Mouse (Mus musculus): ENCODE measurements around the gene Usp6nl.
A peak's percentile ranks its signal among the peaks of the same experiment; 100 is the strongest.

The Usp6nl gene

DNA sequence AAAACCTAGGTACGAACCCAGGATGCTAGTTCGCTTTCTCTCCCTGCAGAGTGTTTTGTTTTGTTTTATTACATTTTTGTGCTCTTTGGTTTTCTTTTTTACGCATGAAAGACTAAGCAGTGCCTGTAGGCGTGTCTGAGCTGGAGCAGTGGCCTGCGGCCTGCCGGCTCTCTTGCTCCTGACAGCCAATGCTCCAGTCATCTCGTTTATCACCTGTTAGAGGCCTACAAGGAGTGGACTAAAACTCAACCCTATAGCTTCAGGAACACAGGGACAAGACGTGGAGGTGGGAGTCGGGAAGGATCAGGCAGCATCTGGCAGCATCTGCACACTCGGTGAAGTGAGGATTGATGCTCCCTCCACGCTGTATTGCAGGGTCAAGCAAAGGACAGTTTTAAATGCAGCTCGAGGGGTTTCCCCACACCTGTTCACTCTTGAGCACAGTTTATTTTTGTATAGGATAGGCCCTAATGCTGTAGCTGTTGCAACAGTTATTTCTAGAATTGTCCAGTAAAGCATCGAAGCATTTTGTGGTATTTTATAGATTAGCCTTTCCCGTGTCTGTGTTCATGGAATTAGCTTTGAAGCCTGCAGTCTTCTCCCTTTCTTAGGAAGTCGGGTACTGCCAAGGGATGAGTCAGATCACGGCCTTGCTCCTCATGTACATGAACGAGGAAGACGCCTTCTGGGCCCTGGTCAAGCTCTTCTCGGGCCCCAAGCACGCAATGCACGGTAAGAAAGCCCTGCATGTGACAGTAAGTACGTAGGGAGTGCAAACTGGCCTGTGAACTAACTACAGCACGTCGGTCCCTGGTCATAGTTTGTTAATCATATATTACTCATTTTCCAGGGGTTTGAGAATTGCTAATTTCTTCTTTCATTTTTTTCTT is 101.4 kb downstream of the Usp6nl start:
- no peak for DNase-seq

DNA sequence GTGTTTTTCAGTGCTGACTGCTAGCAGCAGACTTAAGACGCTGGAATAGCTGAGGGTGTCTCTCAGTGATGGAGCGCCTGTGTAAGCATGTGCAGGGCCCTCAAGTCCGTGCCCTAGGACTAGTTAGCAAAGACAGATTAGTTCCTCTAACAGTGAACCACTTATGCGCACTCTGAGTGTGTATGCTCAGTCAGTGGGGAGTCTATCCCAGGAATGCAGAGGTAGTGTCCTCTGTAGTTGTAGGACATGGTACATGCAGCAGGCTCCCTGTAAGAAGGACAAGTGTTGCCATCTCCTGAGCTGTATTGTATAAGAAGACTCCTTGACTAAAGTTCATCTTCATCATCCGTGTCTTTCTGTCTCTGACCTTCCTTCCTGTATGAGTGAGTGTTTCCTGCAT is 102.4 kb downstream of the Usp6nl start:
- DNase-seq = no peak

DNA sequence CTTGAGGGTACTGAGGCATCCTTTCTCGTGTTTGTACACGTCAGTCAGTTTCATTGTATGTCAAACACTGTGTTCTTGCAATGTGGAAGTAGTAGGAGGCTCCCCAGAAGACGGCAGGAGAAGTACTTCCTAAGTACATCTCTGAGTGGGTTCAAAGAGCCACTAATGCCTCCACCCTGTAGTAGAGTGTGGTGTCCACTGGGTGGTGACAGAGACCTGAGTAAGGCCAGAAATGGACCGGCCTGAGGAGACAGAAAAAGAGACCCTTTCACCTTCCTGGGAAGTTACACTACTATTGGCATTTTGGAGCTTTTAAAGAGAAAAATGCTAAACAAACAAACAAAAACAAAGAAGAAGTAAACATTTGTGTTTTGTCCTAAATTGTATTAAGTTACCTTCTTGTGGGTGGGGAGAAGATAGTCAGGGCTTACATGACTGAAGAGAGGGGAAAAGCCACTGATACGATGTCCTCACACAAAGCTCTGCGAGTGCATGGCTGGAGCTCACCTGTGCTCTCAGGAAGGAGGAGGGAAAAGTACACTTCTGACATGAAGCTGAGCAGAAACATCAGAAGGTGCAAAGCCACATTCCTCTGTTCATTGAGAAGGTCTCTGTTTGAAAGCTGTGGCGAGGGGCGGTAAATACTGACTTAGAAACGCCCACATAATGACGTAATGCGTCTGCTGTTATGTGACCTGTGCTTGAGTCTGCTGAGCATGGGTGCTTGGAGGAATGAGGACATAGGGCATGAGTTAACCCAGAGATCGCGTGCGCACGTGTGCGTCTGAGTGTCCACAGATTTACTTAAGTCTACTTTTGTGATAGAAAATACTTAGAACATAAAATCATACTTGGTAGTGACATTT is 113.9 kb downstream of the Usp6nl start:
- DNase-seq = peak; percentile 19 to 27

DNA sequence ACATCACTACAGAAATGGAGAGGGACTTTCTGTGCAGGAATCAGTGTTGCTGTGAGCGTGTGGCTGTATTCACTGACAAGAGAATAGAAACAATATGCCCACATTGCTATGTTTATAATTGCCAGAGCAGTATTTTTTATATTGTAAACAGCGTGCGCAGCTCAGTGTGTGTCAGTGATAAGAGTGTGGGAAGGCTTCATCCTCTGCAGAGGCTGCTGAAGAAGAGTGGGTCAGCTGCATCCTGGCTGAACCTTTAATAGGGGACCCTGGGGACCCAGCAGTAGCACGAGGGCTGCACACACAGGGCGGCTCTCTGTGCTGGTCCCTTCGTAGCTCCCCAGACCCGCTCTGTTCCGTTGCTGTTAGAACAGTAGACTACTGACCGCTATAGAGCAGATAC is 119.2 kb downstream of the Usp6nl start:
- no peak for DNase-seq

DNA sequence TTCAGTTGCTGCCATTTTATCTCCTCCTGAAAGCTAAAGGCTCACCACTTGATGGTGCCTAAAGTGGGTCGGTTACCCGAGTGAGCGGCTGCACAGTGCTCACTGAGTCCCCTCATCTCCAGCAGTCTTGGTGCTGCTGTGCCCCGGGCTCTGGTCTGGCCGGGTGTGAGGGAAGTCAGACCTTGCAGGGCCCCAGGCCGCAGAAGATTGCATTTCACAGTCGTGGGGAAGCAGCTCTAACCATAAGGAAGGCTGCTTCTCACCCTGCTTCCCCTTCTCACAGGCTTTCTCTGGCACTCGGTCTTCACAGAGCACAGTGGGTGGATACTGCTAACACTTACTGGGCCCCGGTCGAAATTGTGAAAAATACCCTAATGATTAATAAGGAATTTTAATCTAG is 119.8 kb downstream of the Usp6nl start:
- no peak for DNase-seq

DNA sequence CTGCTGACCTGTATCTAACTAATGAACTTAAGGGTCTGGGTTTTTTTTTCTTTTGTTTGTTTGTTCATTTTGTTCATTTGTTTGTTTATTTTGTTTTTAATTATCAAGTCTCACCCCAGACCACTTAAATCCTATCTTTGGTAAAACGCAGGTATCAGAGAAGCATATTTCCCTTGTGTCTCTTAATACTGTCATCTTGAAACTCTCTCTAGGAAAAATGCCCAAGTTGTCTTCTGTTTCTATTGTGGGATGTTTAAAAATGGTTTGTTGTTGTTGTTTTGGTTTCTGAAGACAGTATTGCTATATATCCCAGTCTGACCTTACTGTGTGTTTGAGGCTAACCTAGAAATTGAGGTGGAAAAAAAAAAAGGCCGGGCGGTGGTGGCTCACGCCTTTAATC is 121.5 kb downstream of the Usp6nl start:
- no peak for DNase-seq

DNA sequence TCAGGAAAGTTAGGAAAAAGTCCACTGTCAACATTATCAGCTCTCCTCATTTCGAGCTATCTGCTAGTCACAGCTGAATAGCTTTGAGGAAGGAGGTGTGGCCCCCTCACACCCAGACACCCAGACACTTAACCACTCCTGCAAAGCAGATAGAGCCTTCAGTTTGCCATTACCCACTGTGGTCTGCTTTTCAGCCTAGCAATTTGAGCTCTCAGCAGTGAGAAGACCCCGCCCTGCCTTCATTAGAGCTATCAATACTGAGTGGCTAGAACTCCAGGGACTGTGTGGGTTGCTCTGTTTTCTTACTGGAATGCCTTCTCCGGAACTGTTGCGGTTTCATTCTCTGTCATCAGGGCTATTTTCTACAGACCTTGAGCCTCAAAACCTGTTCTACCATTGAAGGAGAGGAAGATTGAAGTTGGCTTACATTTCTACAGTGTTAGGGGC is 122.3 kb downstream of the Usp6nl start:
- no peak for DNase-seq

DNA sequence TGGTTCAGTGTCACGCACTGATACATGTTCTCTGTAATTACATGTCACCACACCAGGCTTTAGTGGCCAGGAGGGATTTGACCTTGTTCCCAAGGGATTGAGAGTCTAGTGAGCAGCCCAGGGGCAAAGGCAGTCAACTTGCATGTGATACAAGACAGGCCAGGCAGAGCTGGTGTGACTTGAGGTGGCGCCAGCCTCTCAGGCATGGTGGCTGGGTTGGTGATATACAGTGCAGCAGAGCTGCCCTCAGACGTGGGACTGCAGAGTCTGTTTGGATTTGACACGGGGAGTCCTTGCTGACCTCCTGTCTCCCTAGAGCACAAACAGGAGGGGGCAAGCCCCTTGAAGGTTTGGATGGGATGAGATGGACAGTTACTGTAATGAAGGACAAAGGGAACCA is 123.4 kb downstream of the Usp6nl start:
- no peak for DNase-seq

DNA sequence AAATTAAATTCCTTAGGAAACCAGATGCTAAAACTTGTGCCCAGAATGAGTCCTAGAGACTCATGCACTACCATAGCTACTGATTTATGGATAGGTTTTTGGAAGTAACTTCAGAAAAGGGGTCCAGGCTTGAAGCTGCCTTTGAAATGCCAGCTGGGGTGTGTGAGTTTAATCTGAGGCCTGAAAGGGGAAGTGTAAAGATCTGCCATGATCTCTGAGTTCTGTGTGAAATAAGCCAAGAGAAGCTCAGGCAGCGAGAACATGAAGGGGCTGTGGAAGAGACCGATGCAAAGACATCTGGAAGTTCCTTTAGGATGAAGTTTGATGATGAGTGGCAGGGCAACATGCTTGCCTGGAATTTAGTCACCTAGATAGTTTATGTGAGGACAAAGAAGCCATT is 126.4 kb downstream of the Usp6nl start:
- DNase-seq = no peak

DNA sequence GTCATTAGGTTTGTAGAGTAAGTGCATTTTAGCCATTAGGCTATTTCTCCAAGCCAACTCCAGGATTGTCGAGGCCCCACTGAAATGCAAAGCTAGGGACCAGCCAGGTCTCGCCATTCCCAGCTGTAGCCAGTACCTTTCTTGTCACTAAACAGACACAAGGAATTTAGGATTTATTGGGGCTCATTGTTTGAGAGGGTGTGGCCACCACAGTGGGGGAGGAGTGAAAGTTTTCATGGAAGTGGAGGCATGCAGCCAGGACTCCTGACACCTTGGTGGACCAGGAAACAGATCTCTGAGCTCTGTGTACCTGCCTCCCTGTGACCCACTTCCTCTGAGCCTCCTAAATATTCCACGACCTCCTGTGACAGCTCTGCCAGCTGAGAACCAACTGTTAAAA is 127.2 kb downstream of the Usp6nl start:
- no peak for DNase-seq

DNA sequence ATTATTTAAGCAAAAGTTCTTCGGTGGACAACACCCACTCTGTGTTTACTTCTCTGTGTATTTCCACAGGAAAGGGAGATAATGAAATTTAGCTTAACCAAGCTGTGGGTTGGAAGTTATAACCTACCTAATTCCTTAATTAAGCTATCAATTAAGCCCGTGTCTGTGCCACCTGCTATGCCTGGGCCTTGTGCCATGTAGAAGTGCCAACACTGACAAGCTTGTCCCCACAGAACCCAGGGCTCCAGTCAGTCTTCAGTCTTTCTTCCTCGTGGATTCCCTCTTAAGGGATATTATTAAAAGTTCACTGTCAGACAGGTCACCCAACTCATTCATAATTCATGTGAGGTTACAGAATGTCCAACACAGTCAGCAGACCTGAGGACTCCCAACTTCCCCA is 128.1 kb downstream of the Usp6nl start:
- DNase-seq = no peak

DNA sequence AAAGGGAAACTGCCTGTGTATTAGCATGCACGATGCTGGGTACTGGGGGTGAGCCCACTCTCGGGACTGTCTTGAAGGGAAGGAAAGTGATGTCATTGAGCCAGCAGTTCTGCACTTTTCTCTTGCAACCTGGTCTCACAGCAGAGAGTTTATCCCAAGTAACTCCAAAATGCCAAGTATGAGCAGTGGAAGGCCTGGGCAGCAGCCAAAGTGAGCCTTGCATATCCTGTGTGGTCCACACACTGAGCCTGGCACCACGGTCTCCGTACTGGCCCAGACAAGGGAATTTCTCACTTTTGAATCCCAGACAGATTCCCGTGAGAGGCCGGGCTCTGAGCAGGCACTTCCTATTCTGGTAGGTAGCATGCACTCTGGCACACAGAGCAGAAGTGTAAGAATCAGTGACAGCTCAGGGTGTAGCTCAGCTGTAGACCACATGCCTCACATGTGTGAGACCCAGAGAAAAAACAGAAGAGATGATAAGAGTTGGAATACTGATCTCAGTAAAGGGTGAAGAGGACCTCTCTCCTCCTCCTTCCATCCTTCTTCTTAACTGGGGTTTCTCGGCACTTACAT is 132.6 kb downstream of the Usp6nl start:
- no peak for DNase-seq

DNA sequence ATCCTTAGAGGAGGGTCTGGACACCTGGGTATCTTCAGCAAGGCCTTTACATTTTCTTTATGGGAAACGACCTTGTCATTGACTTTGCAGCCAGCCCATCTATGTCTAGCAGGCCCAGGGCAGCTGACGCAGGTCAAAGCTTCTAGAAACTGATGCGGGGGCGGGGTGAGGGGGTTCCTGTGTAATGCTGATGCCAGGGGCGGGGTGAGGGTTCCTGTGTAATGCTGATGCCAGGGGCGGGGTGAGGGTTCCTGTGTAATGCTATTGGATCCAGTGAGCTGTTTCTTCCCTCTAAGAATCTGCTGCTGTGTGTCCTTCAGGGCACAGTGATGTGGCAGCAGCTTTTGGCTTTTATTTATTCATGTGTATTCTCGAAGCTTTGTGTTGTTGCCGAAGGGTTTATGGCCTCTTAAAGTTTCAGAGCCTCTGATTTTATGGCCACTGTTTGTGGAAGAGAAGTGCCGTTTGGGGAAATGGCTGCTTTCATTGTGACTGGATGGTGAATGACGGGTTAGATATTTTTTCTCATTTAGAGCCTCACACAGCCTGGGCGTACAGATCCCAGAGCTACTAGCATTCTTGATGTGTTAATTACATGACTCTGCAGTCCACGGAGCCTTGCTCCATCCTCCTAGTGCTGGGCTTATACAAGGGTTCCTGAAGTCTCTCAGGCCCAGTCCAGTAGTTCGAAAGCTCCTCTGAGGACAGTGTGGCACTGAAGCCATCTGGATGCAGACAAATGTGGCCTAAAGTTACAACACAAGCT is 137.0 kb downstream of the Usp6nl start:
- peak; percentile 46 to 63 for DNase-seq

DNA sequence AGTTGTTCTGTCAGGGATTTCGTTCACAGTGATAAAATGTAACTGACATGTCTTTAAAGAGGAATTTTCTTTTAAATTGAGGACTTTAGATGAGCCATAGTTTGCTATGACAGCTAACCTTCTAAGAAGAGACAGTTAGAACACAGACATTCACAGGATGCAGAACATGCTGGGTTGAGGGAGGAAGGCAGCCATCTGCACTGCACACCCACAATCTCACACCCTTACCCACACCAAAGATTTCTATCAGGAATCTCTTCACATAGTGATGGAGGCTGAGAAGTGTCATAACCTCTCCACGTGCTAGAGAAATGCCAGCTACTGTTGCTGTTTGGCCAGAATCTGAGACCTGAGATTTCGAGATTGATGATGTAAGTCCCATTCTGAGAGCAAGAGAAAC is 139.8 kb downstream of the Usp6nl start:
- no peak for DNase-seq

DNA sequence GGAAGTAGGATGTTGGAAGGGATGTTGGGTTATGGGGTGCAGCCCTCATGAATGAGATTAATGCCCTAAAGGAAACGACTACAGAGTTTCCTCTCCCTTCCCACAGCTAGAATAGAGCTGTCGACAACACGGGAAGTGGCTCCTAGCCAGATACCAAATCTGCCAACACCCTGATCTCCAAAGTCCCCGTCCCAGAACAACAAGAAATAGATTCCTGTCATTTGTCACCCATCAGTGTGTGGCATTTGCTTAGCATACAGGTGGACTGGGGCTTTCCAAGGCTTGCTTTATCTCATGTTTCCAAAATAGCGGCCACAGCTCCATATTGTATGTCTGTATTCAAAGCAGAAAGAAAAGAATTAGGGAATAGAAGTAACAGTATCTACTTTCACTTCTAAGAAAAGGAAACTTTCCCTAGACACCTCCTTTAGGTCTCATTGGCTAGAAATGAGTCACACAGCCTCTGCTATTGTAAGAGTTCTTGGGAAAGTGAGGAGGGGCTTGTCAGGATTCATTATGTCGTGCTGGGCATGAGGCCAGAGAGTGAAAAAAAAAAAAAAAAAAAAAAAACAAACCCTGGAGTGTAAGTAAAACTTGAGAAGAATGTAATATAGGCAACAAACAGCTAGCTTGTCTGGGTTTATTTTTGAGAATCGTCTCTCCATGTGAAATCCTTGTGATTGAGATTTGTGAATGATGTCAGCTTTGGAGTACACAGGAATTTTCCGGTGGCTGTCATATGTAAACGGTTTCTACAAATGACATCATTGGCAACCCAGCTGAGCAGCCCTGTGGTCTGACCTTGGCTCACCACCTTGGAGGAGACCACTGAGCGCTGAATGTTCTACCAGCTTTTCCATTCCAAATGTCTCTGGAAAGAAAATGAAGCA is 141.6 kb downstream of the Usp6nl start:
- DNase-seq = no peak

DNA sequence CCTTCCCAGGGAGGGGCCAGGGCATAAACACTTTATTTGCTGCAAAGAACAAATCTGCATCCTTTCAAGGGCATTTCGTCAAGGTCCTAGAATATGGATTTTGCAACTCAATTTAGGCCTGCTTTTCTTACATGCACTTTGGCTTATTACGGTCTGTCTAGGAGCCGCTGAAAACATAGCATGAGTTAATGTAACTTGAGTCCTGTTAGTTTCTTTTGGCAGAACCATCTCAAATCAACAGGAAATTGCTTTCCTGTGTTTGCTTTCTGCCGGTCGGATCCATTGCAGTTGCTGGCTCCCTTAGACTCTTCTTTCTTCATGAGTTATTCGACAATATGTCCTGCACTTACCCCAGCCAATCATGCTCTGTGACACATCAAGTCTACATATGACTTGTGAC is 143.9 kb downstream of the Usp6nl start:
- DNase-seq = no peak

DNA sequence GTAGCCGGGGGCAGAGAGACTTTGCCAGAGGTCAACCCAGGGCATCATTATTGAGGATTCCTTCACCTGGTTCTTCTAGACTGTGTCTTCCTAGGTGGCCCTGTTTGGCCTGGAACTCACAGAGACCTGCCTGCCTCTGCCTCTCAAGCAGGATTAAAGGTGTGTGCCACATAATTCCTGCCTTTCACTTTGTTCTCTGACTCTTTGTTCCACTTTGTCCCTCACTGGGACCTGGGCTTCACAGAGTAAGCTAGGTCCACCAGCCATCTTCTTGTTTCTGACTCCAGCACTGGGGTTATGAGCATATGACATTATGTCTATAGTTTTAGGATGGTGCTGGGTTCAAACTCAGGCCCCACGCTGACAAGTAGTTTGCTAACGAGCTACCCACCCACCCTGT is 144.9 kb downstream of the Usp6nl start:
- no peak for DNase-seq

DNA sequence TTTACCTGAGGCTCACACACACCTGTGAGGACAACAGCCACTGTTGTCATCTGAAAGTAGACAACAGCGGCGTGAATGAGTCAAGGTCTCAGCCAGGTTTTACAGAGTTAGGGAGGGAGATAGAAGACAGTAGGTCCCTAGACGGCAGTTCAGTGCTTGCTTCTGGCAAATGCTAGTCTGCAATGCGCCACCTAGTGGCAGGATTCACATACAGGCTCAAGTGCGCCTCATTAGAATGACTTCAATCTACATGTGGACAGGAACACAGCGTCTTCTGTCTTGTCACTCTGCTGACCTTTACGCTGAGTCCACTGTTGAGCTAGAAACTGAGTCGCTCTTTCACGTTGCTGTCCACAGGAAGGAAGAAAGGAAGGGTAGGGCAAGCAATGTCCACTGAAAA is 146.7 kb downstream of the Usp6nl start:
- peak; percentile 65 to 70 for DNase-seq

DNA sequence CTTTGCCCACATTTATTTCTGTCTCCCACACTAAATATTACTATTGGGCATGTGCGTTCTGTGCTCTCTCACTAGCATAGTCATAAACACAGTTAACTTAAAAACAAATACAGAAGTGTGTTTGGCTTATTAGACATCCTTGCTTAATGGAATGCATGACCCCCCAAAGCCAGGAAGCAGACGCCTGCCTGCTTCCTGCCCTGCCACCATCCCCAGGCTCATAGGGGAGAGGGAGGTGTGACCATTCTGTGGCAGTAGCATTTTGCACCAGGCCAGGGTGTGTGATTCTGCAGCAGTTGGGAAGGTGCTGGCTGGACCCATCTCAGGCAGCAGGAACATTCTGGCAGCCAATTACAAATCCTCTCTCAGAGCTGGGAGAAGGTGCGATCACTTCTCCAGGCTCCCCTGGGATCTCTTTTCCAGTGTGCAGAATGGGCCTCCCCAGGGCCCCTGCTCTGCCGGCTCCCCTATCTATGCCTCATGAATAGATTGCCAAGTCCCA is 148.7 kb downstream of the Usp6nl start:
- DNase-seq = no peak

DNA sequence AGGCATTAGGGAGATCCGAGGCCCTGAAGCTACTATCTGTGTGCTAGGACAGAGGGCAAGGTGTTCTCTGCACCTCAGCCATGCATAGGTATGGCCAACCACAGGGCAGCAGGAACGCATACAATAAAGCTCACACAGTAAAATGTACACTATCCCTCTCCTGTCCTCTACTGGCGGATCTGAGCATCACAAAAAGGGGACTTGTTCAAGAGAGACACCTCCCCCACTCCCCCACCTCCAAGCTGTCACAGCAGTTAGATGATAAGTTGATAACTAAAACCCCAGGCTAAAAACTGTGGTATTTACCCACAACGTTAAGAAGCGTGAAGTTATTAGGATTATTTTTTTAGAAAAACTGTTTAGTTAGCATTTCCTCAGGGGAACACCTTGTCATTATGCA is 151.4 kb downstream of the Usp6nl start:
- DNase-seq = no peak

DNA sequence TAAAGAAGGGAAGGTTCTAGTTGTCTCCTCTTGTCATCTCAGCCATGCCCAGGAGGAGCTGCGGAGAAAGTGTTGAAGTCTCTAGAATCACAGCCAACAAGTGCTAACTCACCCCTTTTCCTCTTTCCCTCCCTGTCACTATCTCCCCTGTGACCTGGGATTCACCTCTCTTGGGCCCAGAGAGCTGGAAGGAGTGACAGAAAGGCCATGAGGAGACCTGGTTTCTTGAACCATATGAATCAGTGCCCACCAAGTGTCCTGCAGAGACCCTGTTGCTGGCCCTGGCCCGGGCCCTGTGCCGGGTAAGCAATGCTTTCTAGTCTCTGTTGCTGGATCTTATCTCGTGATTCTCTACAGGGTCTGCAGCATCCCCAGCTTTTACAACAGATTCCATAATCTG is 155.4 kb downstream of the Usp6nl start:
- no peak for DNase-seq

All from thymus, postnatal 36 days (tissue).